Comparison of ENCODE assay signal across 18 mouse cellular contexts in the genomic region with DNA sequence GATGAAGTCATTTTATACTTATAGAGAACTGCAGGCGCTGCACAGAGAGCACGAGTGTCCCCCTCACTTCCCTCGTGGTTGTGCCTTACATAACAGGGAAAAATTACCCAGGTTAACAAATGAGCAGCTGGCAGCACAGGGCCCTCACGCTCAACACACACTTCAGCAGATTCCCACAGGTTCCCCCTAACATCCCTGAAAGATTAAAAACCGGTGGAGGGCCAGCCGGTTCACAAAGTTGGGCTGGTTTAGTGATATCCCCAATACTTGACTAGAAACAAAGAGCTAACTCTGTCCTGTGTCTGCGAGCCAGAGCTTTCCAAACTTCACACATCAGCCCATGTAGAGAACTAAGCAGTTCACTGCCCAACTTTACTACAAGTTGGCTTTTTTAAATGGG. TPM values are rescaled to one million over a fixed set of nuclear protein-coding genes. Genes with fewer than 3 reads are reported as not detected.
DNase-seq lines count a peak whose midpoint lies in the region; ATAC-seq lines count a peak whose summit lies in the region.
"Had no signal": no experiment of that assay in that cellular context is flagged by ENCODE, and none has a peak within 500 bp of the region (broad histone marks: within the 10 kb centered on the region; RNA-seq: fewer than 3 reads in every experiment).

No protein-coding gene starts in this region.

- H3K9me3 ChIP-seq in kidney, embryonic 16.5 days (ENCODE audit: low read length): peaks cover 2% of the 10 kb centered on the region; the same call in 1 of the 2 replicates
- no peaks in the 10 kb centered on the region for H3K9me3 ChIP-seq in limb, embryonic 15.5 days
- H3K9me3 ChIP-seq: embryonic facial prominence, embryonic 12.5 days; forebrain, embryonic 10.5 days; heart, embryonic 15.5 days; limb, embryonic 12.5 days; midbrain, embryonic 15.5 days had no signal

- ATAC-seq in kidney, embryonic 16.5 days (ENCODE audit: low FRiP score, low TSS enrichment): no peak
- no peak for ATAC-seq in limb, embryonic 15.5 days (ENCODE audit: insufficient number of reproducible peaks, low FRiP score, low TSS enrichment, low read depth)
- ATAC-seq: intestine, postnatal 0 days; midbrain, embryonic 15.5 days had no signal

- H3K27me3 ChIP-seq in kidney, embryonic 16.5 days (ENCODE audit: insufficient read depth, low read length): no peaks in the 10 kb centered on the region
- H3K27me3 ChIP-seq in limb, embryonic 15.5 days: no peaks in the 10 kb centered on the region

- H3K4me3 ChIP-seq in kidney, embryonic 16.5 days (ENCODE audit: low read length): no peak overlapping the region
- no peak overlapping the region for H3K4me3 ChIP-seq in limb, embryonic 15.5 days
- H3K4me3 ChIP-seq: embryonic facial prominence, embryonic 12.5 days; forebrain, embryonic 10.5 days; limb, embryonic 12.5 days had no signal

- DNase-seq in heart, adult 11 months: peak; percentile 93
- no peak for DNase-seq in heart, postnatal 25 days (ENCODE audit: low spot score)
- no peak for DNase-seq in kidney, postnatal 25 days
- DNase-seq in adipocyte (ENCODE audit: low spot score): peak; percentile 49
- DNase-seq in layer of hippocampus, adult 11-12 months (ENCODE audit: low spot score): no peak
- DNase-seq in gastrocnemius, postnatal 10 days: no peak
- DNase-seq: adrenal gland, postnatal 36 days; kidney, postnatal 4 days had no signal

- 0 out of 2 replicates have a peak overlapping the region, but pooled peaks have one; percentile 17 for H3K4me2 ChIP-seq in kidney, embryonic 16.5 days (replicated peaks; ENCODE audit: low read depth, low read length)
- no peak overlapping the region for H3K4me2 ChIP-seq in limb, embryonic 15.5 days

- 66% methylated on average over 7 of the region's 7 CpGs for WGBS in kidney, embryonic 16.5 days
- 40% methylated on average over 7 of the region's 7 CpGs for whole genome bisulfite sequencing in limb, embryonic 15.5 days

- H3K36me3 ChIP-seq in kidney, embryonic 16.5 days (ENCODE audit: insufficient read depth, low read length): no peaks in the 10 kb centered on the region
- H3K36me3 ChIP-seq in limb, embryonic 15.5 days: no peaks in the 10 kb centered on the region
- H3K36me3 ChIP-seq: embryonic facial prominence, embryonic 12.5 days; forebrain, embryonic 10.5 days; heart, embryonic 15.5 days; limb, embryonic 12.5 days; midbrain, embryonic 15.5 days had no signal

- peaks cover 37% of the 10 kb centered on the region for H3K4me1 ChIP-seq in kidney, embryonic 16.5 days (ENCODE audit: insufficient read depth, low read length)
- H3K4me1 ChIP-seq in limb, embryonic 15.5 days: peaks cover 26% of the 10 kb centered on the region

- no peak overlapping the region for H3K27ac ChIP-seq in kidney, embryonic 16.5 days (ENCODE audit: low read length)
- peak overlapping the region; percentile 61 for H3K27ac ChIP-seq in limb, embryonic 15.5 days
- H3K27ac ChIP-seq: embryonic facial prominence, embryonic 12.5 days; forebrain, embryonic 10.5 days; heart, embryonic 15.5 days; limb, embryonic 12.5 days; macrophage; midbrain, embryonic 15.5 days had no signal

- H3K9ac ChIP-seq in kidney, embryonic 16.5 days (replicated peaks; ENCODE audit: low read length): no peak overlapping the region
- no peak overlapping the region for H3K9ac ChIP-seq in limb, embryonic 15.5 days
- H3K9ac ChIP-seq: embryonic facial prominence, embryonic 12.5 days; heart, embryonic 15.5 days; limb, embryonic 12.5 days; midbrain, embryonic 15.5 days had no signal

- intact Hi-C loops in heart, postnatal 25 days (cut with DNase I): loop anchor here (2.0 to 5.0 kb wide), 4 partner anchors 38 to 283 kb away; no protein-coding TSS in a partner anchor

RNA-seq across cellular contexts. Expression of a gene that starts 3.7 kb away (rescaled TPM):
- 10 to 100 TPM; 78.4 to 88.4 TPM for total RNA-seq in heart, postnatal 25 days (2021)
- polyA plus RNA-seq in kidney, embryonic 16.5 days (2015; fragmentation: Nextera tagmentation; extraction: Ambion mirVana): 17.3 and 19.9 TPM in 2 replicates
- polyA plus RNA-seq in limb, embryonic 15.5 days (2015; fragmentation: Nextera tagmentation; extraction: Ambion mirVana): 17.4 and 17.7 TPM in 2 replicates
- 10 to 100 TPM; 40.2 to 48.8 TPM for total RNA-seq in gastrocnemius, postnatal 10 days (2021)
- total RNA-seq: neutrophil, adult 5-6 weeks had no signal

Comparison
In these comparisons a context has a peak if more than half of its experiments do, and no peak if none do; other contexts are left out.
1. DNase-seq: peak in heart, adult 11 months (single experiment) and adipocyte (single experiment); none in heart, postnatal 25 days (single experiment), kidney, postnatal 25 days (0 of 2), layer of hippocampus, adult 11-12 months (single experiment) and gastrocnemius, postnatal 10 days (single experiment).